Mouse (Mus musculus) retina, postnatal 7 days (tissue): ENCODE measurements around the gene Fh1.

Source experiments
- DNase-seq: peaks from one replicate; pipeline ENCODE4 v3.0.0-alpha.2; 2012; ENCODE audit warnings: low read depth, low spot score

The Fh1 gene

DNA sequence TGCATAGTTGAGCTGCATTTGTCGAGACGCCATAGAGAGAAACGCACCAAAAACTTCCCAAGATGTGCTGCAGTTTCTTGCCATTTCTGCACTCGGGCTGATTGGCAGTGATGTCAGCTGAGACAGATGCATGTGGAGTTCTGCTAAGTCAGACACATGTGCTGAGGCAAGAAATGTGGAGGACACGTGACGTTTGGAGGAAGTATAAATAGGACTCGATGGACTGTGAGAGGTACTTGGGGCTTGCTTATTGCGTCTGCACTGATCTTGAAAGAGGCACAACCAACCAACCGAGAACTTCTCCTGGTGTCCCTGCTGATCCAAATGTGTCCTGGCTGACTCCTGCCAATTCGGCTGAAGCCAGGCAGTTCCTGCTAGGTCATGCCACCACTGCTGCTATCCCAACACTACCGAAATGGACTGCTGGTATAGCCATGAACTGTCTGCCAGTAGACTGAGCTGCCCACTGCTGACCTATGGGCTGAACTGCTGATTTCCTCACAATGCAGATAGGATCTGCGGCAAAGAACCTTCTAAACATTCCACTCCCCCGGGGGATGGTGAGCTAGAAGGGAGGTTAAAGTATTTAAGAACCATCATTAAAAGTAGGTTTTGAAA, 5.5 kb downstream of the Fh1 start, which contains the start of gene Kmo:
Gene Kmo, plus strand, starts transcription at position 568 of the 618 bp plus-strand sequence.
- DNase-seq: no peak

DNA sequence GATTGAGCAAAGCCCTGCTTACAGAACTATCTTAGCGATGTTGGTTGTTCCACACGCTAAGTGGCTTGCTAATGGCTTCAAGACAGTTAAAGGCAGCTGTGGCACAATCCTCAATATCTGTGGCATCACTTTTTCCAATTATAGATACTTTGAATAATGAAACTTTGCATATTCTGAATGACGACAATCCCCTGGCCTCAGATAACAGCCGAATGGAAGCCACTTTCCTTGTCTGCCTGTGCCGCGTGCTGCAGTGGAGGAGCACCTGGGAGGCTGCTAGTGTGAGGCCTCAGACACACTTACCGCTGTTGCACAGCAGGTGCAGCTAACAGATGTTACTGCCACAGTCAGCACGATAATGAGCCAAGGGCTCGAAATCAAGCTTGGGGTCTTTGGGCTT, 10.4 kb downstream of the Fh1 start:
- no peak for DNase-seq

GRCm38 (mm10) chr1:175608708-175609107, 16.7 kb downstream of the Fh1 start:
- no peak for DNase-seq

- DNase-seq: no peak
Observed at GRCm38 (mm10) chr1:175607838-175608585, 17.4 kb downstream of the Fh1 start.

DNA sequence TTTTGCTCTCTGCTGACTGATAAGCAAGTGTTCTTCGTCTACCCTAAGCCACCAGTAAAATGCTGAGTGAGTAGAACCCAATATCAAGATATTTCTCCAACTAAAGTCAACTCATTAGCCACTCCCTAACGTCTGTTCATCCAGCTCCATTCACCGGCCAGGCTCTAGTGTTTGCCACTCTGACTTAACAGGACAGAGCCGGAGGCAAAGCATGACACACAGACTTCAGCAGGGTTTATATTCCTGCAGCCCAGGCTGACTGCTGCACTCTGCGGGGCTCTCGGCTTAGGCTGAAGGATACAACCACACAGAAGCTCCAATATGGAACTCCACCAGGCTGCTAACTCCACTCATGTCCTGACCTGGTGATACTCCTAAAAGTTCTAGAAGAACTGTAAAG, 18.1 kb downstream of the Fh1 start:
- no peak for DNase-seq

- DNase-seq: peak; percentile 11
Observed at GRCm38 (mm10) chr1:175603390-175603789, 22.0 kb downstream of the Fh1 start.

DNA sequence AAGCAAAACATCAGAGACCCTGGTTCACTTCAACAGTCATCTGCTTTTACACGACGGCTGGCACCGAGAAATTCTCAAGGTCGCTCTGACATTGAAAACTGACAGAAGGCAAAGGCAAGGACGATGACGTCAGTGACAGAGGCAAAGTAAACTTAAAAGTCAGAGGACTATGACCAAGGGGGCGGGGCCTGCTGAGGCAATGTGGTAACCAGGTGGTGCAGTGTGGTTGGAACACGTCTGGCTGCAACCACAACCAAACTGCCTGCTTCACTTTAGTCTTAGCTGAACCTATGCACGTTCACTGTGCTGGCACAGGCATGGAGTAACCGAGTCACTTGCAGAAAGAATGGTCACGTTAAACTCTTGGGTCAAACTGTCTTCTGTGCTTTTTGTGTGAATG, 23.2 kb downstream of the Fh1 start:
- DNase-seq: no peak

DNA sequence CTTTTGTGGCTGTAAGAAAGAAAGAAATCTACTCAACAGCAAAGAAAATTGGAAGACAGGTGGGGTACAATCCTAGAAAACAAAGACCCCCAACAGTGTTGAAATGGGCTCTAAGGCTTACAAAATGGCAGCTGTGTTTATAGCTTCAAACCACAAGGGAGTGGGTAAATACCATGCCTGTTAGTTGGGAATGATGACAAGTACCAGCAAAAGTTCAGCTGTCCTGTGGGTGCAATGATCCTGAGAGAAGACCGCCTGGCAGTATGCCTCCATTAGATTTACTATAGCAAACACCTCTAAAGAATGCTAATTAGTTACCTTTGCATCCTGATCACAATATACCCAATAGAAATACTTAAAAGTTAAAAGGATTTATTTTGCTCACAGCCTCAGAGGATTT, 32.6 kb downstream of the Fh1 start:
- no peak for DNase-seq

DNA sequence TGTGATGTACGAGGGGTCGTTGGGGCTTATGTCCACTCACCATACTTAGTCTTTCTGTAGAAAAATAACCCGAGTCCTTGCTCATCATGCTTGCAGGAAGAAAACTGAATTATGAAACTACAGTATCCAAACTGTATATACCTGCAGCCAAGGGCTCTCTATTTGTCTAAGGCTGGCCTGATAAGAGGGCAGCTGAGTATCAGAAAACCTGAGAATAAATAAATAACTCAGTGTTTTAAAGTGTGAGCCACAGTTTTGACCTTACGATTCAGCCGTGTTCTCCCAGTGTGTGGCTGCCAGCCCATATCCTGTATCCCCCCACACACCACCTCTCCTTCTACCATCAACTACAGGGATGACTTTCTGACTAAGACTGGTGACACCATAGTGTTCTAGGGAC, 38.8 kb downstream of the Fh1 start:
- DNase-seq: no peak

GRCm38 (mm10) chr1:175585267-175585666, 40.2 kb downstream of the Fh1 start:
- no peak for DNase-seq

- no peak for DNase-seq
Observed at GRCm38 (mm10) chr1:175582799-175583198, 42.6 kb downstream of the Fh1 start.

GRCm38 (mm10) chr1:175580346-175580745, 45.1 kb downstream of the Fh1 start:
- DNase-seq: no peak

GRCm38 (mm10) chr1:175579598-175580235, 45.7 kb downstream of the Fh1 start:
- DNase-seq: no peak

DNA sequence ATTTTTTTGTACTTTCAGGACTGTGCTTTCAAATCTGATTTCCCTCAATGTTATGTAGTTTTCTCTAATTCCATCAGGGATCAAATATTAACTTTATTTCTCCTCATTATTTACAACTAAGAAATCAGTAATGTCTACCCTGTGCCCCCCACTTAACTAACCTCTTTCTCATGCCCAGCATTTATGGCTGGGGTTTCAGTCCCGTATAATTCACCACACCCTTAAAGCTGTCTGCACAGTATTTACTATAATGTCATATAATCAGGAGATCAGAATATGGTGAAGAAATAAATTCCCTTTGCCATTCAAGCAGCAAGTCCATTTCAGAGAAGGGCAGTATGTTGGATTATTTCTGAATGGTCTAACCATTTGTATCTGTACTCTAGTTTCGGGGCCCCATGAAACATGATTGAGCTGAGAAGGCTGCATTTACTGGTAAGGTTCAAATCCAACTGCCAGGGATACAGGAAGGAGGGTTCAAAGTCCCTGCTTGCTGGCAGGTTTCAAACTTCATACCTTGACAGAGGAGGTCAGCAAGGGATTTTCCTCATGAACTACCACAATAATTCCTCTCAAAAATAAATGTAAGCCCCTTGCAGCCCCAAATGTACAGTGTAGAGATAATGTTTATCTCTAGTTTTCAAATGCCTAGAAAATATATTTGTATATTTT, 46.9 kb downstream of the Fh1 start:
- DNase-seq: no peak

GRCm38 (mm10) chr1:175574129-175574528, 51.3 kb downstream of the Fh1 start:
- DNase-seq: no peak

GRCm38 (mm10) chr1:175565579-175566103, 59.8 kb downstream of the Fh1 start:
- no peak for DNase-seq

- no peak for DNase-seq
Observed at GRCm38 (mm10) chr1:175564321-175564720, 61.1 kb downstream of the Fh1 start.

GRCm38 (mm10) chr1:175562379-175562778, 63.1 kb downstream of the Fh1 start:
- no peak for DNase-seq

GRCm38 (mm10) chr1:175561806-175562205, 63.6 kb downstream of the Fh1 start:
- DNase-seq: no peak

DNA sequence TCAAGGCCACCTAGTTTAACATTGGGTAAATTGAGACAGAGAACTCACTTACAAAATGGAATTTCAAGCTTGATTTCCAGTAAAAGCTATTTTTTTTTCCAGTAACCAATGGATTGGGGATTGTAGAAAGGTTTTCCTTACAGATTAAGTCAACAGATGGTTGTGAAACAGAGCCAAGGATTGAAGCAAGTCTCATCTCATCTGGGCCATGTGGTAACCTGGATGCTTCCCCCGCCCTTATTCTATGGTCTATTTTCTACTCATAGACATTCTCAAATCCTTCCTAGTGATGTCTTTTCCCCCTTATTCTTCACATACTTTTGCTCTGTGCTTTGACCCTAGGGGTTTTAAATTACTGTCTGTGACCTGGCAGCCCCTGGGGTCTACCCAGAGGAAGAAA, 70.8 kb downstream of the Fh1 start:
- DNase-seq: no peak

GRCm38 (mm10) chr1:175552474-175552873, 73.0 kb downstream of the Fh1 start:
- no peak for DNase-seq

- no peak for DNase-seq
Observed at GRCm38 (mm10) chr1:175550586-175550985, 74.8 kb downstream of the Fh1 start.
